Mouse (Mus musculus): ENCODE data around the gene Ncf4. TPM values are rescaled to one million over a fixed set of nuclear protein-coding genes. Genes with fewer than 3 reads are reported as not detected.
"Not testable (repeated sequence)": the region's sequence is repeated elsewhere in the genome, so short reads cannot be mapped to it uniquely, and the experiment has no call there.

Gene Ncf4
- polyA plus RNA-seq, 1 experiment from 2014 or later, result 6.9 TPM

GRCm38 (mm10) chr15:78246143-78247116, 1.8 kb downstream of the Ncf4 start:
- 78% methylated on average over 18 of the region's 18 CpGs for WGBS
- Histone ChIP-seq H3K4me1 (replicated peaks; ENCODE audit: control insufficient read depth, insufficient read depth, low read length) (no peaks in the 10 kb centered on the region), H3K36me3 (ENCODE audit: control insufficient read depth, insufficient read depth, low read length) (no peaks in the 10 kb centered on the region), H3K27me3 (ENCODE audit: control insufficient read depth, insufficient read depth, low read length) (no peaks in the 10 kb centered on the region), H3K9ac (ENCODE audit: low read depth, low read length) (no peak overlapping the region), H3K9me3 (ENCODE audit: control insufficient read depth, low read length) (no peaks in the 10 kb centered on the region), H3K4me3 (ENCODE audit: low read depth, low read length) (no peak overlapping the region), H3K27ac (ENCODE audit: low read depth, low read length) (no peak overlapping the region), H3K4me2 (replicated peaks; ENCODE audit: low read depth, low read length) (no peak overlapping the region)
- DNase-seq (ENCODE audit: low spot score) (no peak), ATAC-seq (ENCODE audit: low FRiP score) (no peak)

GRCm38 (mm10) chr15:78247659-78248058, 3.1 kb downstream of the Ncf4 start:
- Histone ChIP-seq H3K9ac (ENCODE audit: low read depth, low read length) (no peak overlapping the region), H3K4me1 (replicated peaks; ENCODE audit: control insufficient read depth, insufficient read depth, low read length) (no peaks in the 10 kb centered on the region), H3K36me3 (ENCODE audit: control insufficient read depth, insufficient read depth, low read length) (no peaks in the 10 kb centered on the region), H3K4me2 (replicated peaks; ENCODE audit: low read depth, low read length) (no peak overlapping the region), H3K27me3 (ENCODE audit: control insufficient read depth, insufficient read depth, low read length) (no peaks in the 10 kb centered on the region), H3K4me3 (ENCODE audit: low read depth, low read length) (no peak overlapping the region), H3K27ac (ENCODE audit: low read depth, low read length) (no peak overlapping the region), H3K9me3 (ENCODE audit: control insufficient read depth, low read length) (no peaks in the 10 kb centered on the region)
- DNase-seq (ENCODE audit: low spot score) (no peak), ATAC-seq (ENCODE audit: low FRiP score) (no peak)
- WGBS, result 62% methylated on average over 2 of the region's 2 CpGs

GRCm38 (mm10) chr15:78248410-78248809, 3.8 kb downstream of the Ncf4 start:
- H3K9me3 ChIP-seq (ENCODE audit: control insufficient read depth, low read length), result no peaks in the 10 kb centered on the region

GRCm38 (mm10) chr15:78254751-78255150, 10.2 kb downstream of the Ncf4 start:
- no peaks in the 10 kb centered on the region for H3K4me1 ChIP-seq (replicated peaks; ENCODE audit: control insufficient read depth, insufficient read depth, low read length)
- no peaks in the 10 kb centered on the region for H3K9me3 ChIP-seq (ENCODE audit: control insufficient read depth, low read length)
- DNase-seq (ENCODE audit: low spot score) (peak; percentile 79), ATAC-seq (ENCODE audit: low FRiP score) (no peak)
- no peak overlapping the region for H3K27ac ChIP-seq (ENCODE audit: low read depth, low read length)
- no peak overlapping the region for H3K4me3 ChIP-seq (ENCODE audit: low read depth, low read length)
- WGBS, result 27% methylated on average over 20 of the region's 20 CpGs
- H3K4me2 ChIP-seq (replicated peaks; ENCODE audit: low read depth, low read length), result no peak overlapping the region
- no peaks in the 10 kb centered on the region for H3K27me3 ChIP-seq (ENCODE audit: control insufficient read depth, insufficient read depth, low read length)
- H3K9ac ChIP-seq (ENCODE audit: low read depth, low read length), result no peak overlapping the region
- H3K36me3 ChIP-seq (ENCODE audit: control insufficient read depth, insufficient read depth, low read length), result no peaks in the 10 kb centered on the region

More at GRCm38 (mm10) chr15:78248410-78248809, 3.8 kb downstream of the Ncf4 start:
- Histone ChIP-seq H3K4me2 (replicated peaks; ENCODE audit: low read depth, low read length) (no peak overlapping the region), H3K27ac (ENCODE audit: low read depth, low read length) (no peak overlapping the region), H3K36me3 (ENCODE audit: control insufficient read depth, insufficient read depth, low read length) (no peaks in the 10 kb centered on the region), H3K4me3 (ENCODE audit: low read depth, low read length) (no peak overlapping the region), H3K4me1 (replicated peaks; ENCODE audit: control insufficient read depth, insufficient read depth, low read length) (no peaks in the 10 kb centered on the region), H3K27me3 (ENCODE audit: control insufficient read depth, insufficient read depth, low read length) (no peaks in the 10 kb centered on the region), H3K9ac (ENCODE audit: low read depth, low read length) (no peak overlapping the region)
- ATAC-seq (ENCODE audit: low FRiP score) (no peak), DNase-seq (ENCODE audit: low spot score) (no peak)
- 85% methylated on average over 3 of the region's 3 CpGs for WGBS

- H3K4me3 ChIP-seq (ENCODE audit: low read depth, low read length); H3K27ac ChIP-seq (ENCODE audit: low read depth, low read length); H3K4me2 ChIP-seq (replicated peaks; ENCODE audit: low read depth, low read length); H3K4me1 ChIP-seq (replicated peaks; ENCODE audit: control insufficient read depth, insufficient read depth, low read length); ATAC-seq (ENCODE audit: low FRiP score); H3K36me3 ChIP-seq (ENCODE audit: control insufficient read depth, insufficient read depth, low read length); DNase-seq (ENCODE audit: low spot score); H3K9ac ChIP-seq (ENCODE audit: low read depth, low read length); H3K9me3 ChIP-seq (ENCODE audit: control insufficient read depth, low read length); H3K27me3 ChIP-seq (ENCODE audit: control insufficient read depth, insufficient read depth, low read length): not testable (repeated sequence)
Observed at GRCm38 (mm10) chr15:78256602-78257259, 12.1 kb downstream of the Ncf4 start.

GRCm38 (mm10) chr15:78257326-78258050, 12.9 kb downstream of the Ncf4 start:
- H3K9ac ChIP-seq (ENCODE audit: low read depth, low read length), result no peak overlapping the region
- no peaks in the 10 kb centered on the region for H3K27me3 ChIP-seq (ENCODE audit: control insufficient read depth, insufficient read depth, low read length)
- no peak overlapping the region for H3K4me3 ChIP-seq (ENCODE audit: low read depth, low read length)
- DNase-seq (ENCODE audit: low spot score) (peak; percentile 78), ATAC-seq (ENCODE audit: low FRiP score) (no peak)
- WGBS, result 41% methylated on average over 7 of the region's 7 CpGs
- H3K36me3 ChIP-seq (ENCODE audit: control insufficient read depth, insufficient read depth, low read length), result no peaks in the 10 kb centered on the region
- no peak overlapping the region for H3K27ac ChIP-seq (ENCODE audit: low read depth, low read length)
- H3K9me3 ChIP-seq (ENCODE audit: control insufficient read depth, low read length), result no peaks in the 10 kb centered on the region
- H3K4me1 ChIP-seq (replicated peaks; ENCODE audit: control insufficient read depth, insufficient read depth, low read length), result no peaks in the 10 kb centered on the region
- H3K4me2 ChIP-seq (replicated peaks; ENCODE audit: low read depth, low read length), result no peak overlapping the region

GRCm38 (mm10) chr15:78258246-78258865, 13.8 kb downstream of the Ncf4 start:
- no peak overlapping the region for H3K9ac ChIP-seq (ENCODE audit: low read depth, low read length)
- no peaks in the 10 kb centered on the region for H3K36me3 ChIP-seq (ENCODE audit: control insufficient read depth, insufficient read depth, low read length)
- no peak overlapping the region for H3K27ac ChIP-seq (ENCODE audit: low read depth, low read length)
- no peak for DNase-seq (ENCODE audit: low spot score)
- WGBS, result 83% methylated on average over 10 of the region's 10 CpGs
- ATAC-seq (ENCODE audit: low FRiP score), result no peak
- H3K9me3 ChIP-seq (ENCODE audit: control insufficient read depth, low read length), result no peaks in the 10 kb centered on the region
- H3K27me3 ChIP-seq (ENCODE audit: control insufficient read depth, insufficient read depth, low read length), result no peaks in the 10 kb centered on the region
- H3K4me1 ChIP-seq (replicated peaks; ENCODE audit: control insufficient read depth, insufficient read depth, low read length), result no peaks in the 10 kb centered on the region
- H3K4me3 ChIP-seq (ENCODE audit: low read depth, low read length), result no peak overlapping the region
- no peak overlapping the region for H3K4me2 ChIP-seq (replicated peaks; ENCODE audit: low read depth, low read length)

GRCm38 (mm10) chr15:78260668-78261333, 16.2 kb downstream of the Ncf4 start:
- H3K27ac ChIP-seq (ENCODE audit: low read depth, low read length), result no peak overlapping the region
- no peaks in the 10 kb centered on the region for H3K9me3 ChIP-seq (ENCODE audit: control insufficient read depth, low read length)
- no peaks in the 10 kb centered on the region for H3K27me3 ChIP-seq (ENCODE audit: control insufficient read depth, insufficient read depth, low read length)
- no peak overlapping the region for H3K4me3 ChIP-seq (ENCODE audit: low read depth, low read length)
- H3K4me1 ChIP-seq (replicated peaks; ENCODE audit: control insufficient read depth, insufficient read depth, low read length), result no peaks in the 10 kb centered on the region
- no peak overlapping the region for H3K9ac ChIP-seq (ENCODE audit: low read depth, low read length)
- no peak overlapping the region for H3K4me2 ChIP-seq (replicated peaks; ENCODE audit: low read depth, low read length)
- 74% methylated on average over 13 of the region's 13 CpGs for WGBS
- DNase-seq (ENCODE audit: low spot score) (no peak), ATAC-seq (ENCODE audit: low FRiP score) (no peak)
- no peaks in the 10 kb centered on the region for H3K36me3 ChIP-seq (ENCODE audit: control insufficient read depth, insufficient read depth, low read length)
